Mouse (Mus musculus): ENCODE data around the gene Qpct. TPM values are rescaled to one million over a fixed set of nuclear protein-coding genes. Genes with fewer than 3 reads are reported as not detected.
"Not testable (repeated sequence)": the region's sequence is repeated elsewhere in the genome, so short reads cannot be mapped to it uniquely, and the experiment has no call there.

Qpct gene
- total RNA-seq, 2 experiments from 2014 or later, result 12.0 to 15.5 TPM

GRCm38 (mm10) chr17:79076974-79077847 is 25.5 kb downstream of the Qpct start:
- DNase-seq, result no peak

GRCm38 (mm10) chr17:79077848-79078146 is 26.1 kb downstream of the Qpct start:
- DNase-seq, result no peak

GRCm38 (mm10) chr17:79078248-79078647 is 26.5 kb downstream of the Qpct start:
- no peak for DNase-seq

DNA sequence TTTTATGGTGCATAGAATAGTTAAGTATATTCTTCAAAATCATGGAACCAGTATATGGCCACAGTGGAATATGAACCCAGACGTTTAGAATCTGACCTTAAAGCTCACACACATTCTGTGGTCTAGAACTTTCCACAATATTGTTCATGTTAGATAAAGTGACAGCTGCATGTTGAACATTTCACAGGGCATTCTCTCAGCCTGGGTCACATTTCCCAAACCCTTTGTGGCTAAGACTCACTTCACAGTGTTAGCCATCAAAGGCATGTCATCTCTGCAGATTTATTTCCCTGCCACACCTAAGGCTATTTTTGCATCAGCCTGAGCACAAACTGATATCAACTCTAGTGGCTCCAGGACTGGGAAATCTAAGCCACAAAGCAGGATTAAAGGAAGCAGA is 40.0 kb downstream of the Qpct start:
- DNase-seq, result no peak

- DNase-seq, result no peak
Observed at GRCm38 (mm10) chr17:79093286-79093975, 41.7 kb downstream of the Qpct start.

DNA sequence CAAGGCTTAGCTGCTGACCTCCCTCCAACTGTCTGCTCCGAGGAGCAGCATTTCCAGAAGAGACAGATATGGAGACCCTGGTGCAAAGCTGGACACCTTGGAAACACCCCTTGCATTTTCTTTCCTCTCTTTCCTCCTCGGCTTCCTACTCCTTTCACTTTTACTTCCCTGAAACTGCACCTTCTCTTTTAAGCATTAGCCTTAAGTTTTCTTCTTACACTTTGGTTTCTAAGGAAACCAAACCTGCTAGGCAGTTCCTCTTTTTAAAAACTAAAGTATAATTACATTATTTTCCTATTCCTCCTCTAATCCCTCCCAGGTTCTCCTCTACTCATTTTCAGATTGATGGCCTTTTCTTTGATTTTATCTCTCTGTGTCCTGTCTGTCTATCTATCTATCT is 43.9 kb downstream of the Qpct start:
- no peak for DNase-seq

DNA sequence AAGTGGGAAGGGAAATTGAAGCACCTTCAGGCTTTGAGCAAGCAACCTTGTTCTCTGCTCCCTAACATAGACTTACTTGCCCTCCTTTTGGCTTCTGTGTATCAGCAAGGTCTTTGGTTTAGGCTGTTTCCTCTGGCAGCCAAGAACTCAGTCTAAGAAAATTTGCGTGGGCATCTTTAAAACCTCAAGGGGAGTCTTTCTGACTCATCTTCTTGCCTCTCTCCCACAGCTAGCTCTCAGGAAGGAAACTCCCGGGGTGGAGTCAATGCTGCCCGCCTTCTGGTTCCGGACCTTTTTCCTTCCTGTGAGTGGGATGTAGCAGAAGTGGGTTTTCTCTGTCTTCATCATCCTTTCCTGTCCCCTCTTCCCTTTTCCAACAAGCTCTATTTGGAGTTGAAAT is 48.2 kb downstream of the Qpct start:
- no peak for DNase-seq

DNA sequence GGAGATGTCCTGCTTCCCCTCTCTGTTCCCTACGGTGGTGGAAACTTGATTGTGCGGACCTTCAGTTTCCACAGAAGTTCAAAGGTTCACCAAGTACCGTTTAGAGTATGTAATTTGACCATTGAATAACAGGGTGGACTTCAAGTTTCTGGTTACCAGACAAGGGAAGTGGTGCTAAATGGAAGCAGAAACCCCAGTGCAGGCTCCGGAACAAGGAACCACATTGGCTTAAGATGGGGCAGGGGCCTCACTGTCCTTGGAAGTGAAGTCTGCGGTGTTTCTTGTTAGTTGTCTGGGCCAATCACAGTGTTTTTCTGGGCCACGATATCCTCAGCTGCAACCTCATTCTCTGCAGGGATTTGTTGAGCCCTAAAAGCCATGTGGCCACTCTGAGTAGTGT is 56.5 kb downstream of the Qpct start:
- no peak for DNase-seq

- no peak for DNase-seq
Observed at GRCm38 (mm10) chr17:79109576-79109975, 57.9 kb downstream of the Qpct start.

DNA sequence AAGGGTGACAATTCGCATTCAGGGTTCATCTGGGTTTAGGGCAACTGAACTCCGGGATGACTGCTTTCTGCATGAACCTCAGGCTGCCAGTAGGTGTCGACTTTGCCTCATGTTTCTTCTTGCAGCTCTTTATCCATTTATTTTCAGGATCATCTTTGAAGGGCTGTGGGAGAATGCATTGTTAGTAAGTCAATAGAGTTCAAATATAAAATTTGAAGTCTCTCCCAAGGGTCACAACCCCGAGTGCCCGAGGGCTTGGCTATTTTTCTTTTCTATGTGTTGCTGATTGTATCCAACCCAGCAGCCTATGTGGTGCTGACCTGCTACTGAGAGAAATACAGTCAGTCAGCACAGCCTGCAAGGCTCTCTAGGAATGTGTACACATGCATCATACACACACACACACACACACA is 59.2 kb downstream of the Qpct start:
- DNase-seq, result peak; percentile 62

DNA sequence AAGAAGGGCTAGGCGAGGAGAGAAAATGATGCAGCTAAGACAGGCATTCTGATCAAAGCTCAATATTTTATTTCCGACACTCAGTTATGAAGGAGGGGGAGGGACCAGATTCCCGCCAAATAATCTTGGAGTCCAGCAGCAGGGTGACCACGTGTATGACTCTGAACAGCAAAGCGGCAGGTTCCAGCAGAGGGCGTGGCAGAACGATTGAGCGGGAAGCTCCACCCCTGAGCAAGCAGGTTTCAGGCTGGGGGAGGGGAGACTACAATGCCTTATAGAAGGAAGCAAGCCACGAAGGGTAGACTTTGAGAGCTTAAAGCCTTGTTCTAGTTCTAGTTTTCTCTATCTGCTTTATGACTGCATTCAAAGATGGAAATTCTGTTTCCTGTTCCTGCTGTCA is 63.5 kb downstream of the Qpct start:
- DNase-seq, result not testable (repeated sequence)

DNA sequence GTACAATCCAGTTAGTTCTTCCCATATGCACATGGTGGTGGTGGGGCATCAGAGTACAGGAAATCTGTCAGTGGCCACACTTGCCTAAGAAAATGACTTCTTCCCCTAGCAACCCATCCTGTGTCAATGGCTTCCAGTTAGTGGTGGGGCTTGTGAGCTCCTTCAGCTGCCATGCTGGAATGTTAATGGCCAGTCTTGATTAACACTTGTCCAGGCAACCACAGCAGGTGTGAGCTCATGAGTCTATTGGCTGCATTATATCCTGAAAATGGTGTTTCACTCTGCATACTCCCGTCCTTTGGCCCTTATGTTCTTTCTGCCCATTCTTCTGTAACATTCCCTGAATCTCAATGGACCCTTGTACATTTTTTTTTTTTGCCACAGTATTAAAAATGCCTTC is 67.4 kb downstream of the Qpct start:
- DNase-seq, result no peak

- DNase-seq, result no peak
Observed at GRCm38 (mm10) chr17:79120269-79120668, 68.6 kb downstream of the Qpct start.

GRCm38 (mm10) chr17:79133740-79134139 is 82.0 kb downstream of the Qpct start:
- no peak for DNase-seq

DNA sequence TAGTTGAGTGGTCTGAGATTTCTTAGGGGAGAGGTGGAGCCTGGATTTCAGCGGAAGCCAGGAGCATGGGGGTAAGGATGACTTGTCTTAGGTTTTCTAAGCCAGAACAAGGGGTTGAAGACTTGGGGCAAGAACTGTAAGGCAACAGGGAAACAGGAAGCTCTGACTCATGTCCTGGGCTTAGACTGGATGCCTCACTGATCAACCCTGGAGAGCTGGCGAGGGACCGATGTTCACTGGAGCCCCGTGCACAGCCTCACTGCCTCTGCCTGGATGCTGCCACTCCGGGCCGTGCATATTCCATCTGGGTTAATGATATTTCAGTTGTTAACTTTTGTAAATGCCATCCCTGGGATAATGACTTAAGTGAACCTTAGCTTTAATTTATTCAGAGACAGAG is 84.1 kb downstream of the Qpct start:
- no peak for DNase-seq

GRCm38 (mm10) chr17:79136401-79136800 is 84.7 kb downstream of the Qpct start:
- DNase-seq, result peak; percentile 7

Other genes with a start within 250 kb of the Qpct start
- 10 to 100 TPM; 33.0 to 35.0 TPM for gene Heatr5b, start 216.5 kb upstream of the Qpct start, total RNA-seq (2021)
- gene Gpatch11, start 216.3 kb upstream of the Qpct start, total RNA-seq (2021), result 10 to 100 TPM; 24.9 TPM
- 10 to 100 TPM; 20.9 to 23.2 TPM for gene Eif2ak2, start 169.3 kb upstream of the Qpct start, total RNA-seq (2021)
- not detected for gene Sult6b1, start 144.9 kb upstream of the Qpct start, total RNA-seq (2021)
- gene Cebpzos, start 135.4 kb upstream of the Qpct start, total RNA-seq (2021), result 10 to 100 TPM; 39.7 to 40.9 TPM
- gene Cebpz, start 114.8 kb upstream of the Qpct start, total RNA-seq (2021), result 10 to 100 TPM; 19.3 to 20.6 TPM
- gene Ndufaf7, start 114.8 kb upstream of the Qpct start, total RNA-seq (2021), result 10 to 100 TPM; 49.2 to 53.5 TPM
- gene Prkd3, start 31.1 kb upstream of the Qpct start, total RNA-seq (2021), result 10 to 100 TPM; 34.1 to 34.4 TPM